Mouse (Mus musculus): ENCODE measurements around the gene Ifitm3. TPM values are rescaled to one million over a fixed set of nuclear protein-coding genes. Genes with fewer than 3 reads are reported as not detected.

Ifitm3 gene
- polyA plus RNA-seq, 2 experiments: 30.8 to 73.5 TPM

DNA sequence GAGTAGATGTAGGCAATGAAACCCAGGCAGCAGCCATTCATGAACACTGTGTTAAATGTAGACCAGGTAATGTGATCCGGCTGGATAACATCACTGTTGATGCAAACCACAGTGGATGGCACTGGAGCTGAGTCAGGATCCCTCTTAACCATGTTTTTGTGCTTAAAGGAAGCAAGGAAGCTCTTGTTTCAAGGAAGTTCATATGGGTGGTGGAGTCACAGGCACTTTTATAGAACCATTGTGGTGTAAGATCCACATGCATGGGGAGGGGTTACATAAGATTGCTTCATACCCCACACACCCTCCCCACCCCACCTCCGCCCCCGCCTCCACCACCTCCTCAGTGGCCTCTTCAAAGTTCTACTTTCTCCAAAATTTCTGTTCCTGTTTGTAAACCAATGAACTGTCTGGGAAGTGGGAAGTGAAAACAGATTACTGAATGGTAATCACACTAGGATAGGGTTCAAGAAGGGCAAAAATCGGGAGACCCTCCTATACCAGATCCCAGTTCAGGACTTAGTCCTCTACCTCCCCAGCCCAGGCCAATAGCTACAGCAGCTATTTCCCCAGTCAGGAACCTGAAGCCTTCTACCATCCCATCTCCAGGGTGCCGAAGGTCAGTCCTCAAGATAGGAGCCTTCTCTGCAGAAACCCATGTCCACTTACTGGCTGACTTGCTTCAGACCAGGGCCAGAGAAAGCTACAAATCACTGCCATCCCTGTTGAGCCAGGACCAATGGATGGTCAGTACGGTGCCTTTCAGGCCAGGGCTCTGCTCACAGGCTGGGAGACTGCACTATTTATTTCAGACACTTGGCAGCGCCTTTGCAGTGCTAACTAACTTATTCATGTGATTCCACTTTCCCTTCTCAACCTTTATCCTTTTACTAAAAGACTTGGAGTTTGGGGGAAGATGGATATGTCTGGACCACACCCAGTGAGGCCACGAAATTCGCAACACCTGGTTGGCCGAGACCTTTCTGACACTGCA, 6.4 kb upstream of the Ifitm3 start:
- H3K9me3 ChIP-seq (ENCODE audit: control insufficient read depth, low read length): no peaks in the 10 kb centered on the region
- no peaks in the 10 kb centered on the region for H3K36me3 ChIP-seq (replicated peaks; ENCODE audit: control insufficient read depth, insufficient read depth, low read depth)
- H3K9ac ChIP-seq (replicated peaks): no peak overlapping the region
- no peak for TF ChIP-seq CTCF (IDR thresholded peaks at IDR 0.05; ENCODE audit: low read depth)
- TF ChIP-seq EP300 (IDR thresholded peaks at IDR 0.05; ENCODE audit: low read depth): no peak
- DNase-seq (ENCODE audit: low read depth in 3 of 3, low spot score in 3 of 3) (no peak), ATAC-seq (ENCODE audit: insufficient read depth) (no peak)
- no peaks in the 10 kb centered on the region for H3K27me3 ChIP-seq (ENCODE audit: control insufficient read depth, insufficient read depth, low read length)
- no peak overlapping the region for H3K4me2 ChIP-seq (ENCODE audit: low read depth)
- H3K27ac ChIP-seq: no peak overlapping the region
- H3K4me1 ChIP-seq (replicated peaks; ENCODE audit: control insufficient read depth in 2 of 2, insufficient read depth in 2 of 2, low read length in 1 of 2): peaks cover 1 to 7% of the 10 kb centered on the region in 2 experiments; a peak in 3 of 4 replicates
- WGBS (ENCODE audit: insufficient replicate concordance): 69% methylated on average over 10 of the region's 10 CpGs
- no peak overlapping the region for H3K4me3 ChIP-seq (ENCODE audit: insufficient read depth in 1 of 2, low read depth in 2 of 2, low read length in 2 of 2)

DNA sequence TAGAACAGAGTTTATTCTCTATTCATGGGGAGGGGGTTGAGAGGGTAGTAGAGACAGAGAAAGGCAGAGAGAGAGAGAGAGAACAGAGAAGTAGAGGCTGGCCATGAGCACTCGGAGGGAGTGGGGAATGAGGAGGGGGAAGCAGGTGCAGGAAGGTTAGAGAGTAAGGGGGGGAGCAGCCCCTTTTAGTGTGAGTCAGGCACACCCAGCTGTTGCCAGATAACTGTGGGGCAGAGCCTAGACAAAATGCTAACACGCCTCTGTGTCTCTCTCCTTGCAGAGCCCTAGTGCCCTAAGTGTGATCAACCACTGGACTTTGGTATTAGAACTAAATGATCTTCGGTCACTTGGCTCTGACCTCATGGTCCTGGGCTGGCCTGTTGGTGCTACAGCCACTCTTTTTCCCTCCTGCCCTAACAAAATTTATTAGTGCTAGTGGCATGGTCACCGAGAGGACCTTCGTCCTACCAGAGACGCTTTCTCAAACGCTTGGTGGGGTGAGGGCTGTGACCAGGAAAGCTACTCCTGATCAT, 734 bp upstream of the Ifitm3 start:
- peak; percentile 17; the same call in 1 of the 2 replicates for ATAC-seq (ENCODE audit: insufficient read depth)
- Histone ChIP-seq H3K4me3 (ENCODE audit: insufficient read depth in 1 of 2, low read depth in 2 of 2, low read length in 2 of 2) (no peak overlapping the region), H3K9ac (replicated peaks) (no peak overlapping the region; the same call in 1 of the 2 replicates)

DNA sequence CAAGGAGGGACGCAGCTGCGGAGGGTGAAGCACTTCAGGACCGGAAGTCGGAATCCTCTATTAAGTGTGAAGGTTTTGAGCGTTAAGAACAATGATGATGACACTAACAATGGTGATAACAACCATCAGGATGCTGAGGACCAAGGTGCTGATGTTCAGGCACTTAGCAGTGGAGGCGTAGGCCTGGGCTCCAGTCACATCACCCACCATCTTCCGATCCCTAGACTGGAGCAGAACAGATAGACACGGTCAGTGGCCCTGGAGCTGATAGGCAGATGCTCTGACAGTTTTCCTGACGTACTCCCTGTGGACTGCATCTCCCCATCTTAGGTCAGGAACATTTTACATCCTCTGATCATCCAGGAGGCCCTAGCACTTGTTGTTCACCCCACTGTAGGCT, 905 bp downstream of the Ifitm3 start:
- 73% methylated on average over 9 of the region's 9 CpGs for WGBS (ENCODE audit: insufficient replicate concordance)
- DNase-seq (ENCODE audit: low read depth in 3 of 3, low spot score in 3 of 3): no peak
- peak overlapping the region; percentile 10 to 67; a peak in 3 of 4 replicates for H3K4me3 ChIP-seq (ENCODE audit: insufficient read depth in 1 of 2, low read depth in 2 of 2, low read length in 2 of 2)
- H3K9me3 ChIP-seq (ENCODE audit: control insufficient read depth, low read length): no peaks in the 10 kb centered on the region
- H3K4me1 ChIP-seq (replicated peaks; ENCODE audit: control insufficient read depth in 2 of 2, insufficient read depth in 2 of 2, low read length in 1 of 2): peaks cover 15 to 32% of the 10 kb centered on the region in 2 experiments
- H3K27ac ChIP-seq: no peak overlapping the region
- no peaks in the 10 kb centered on the region; the same call in 1 of the 2 replicates for H3K27me3 ChIP-seq (ENCODE audit: control insufficient read depth, insufficient read depth, low read length)
- no peak for ATAC-seq (ENCODE audit: insufficient read depth)
- no peaks in the 10 kb centered on the region for H3K36me3 ChIP-seq (replicated peaks; ENCODE audit: control insufficient read depth, insufficient read depth, low read depth)
- peak overlapping the region; percentile 63 for H3K4me2 ChIP-seq (ENCODE audit: low read depth)
- no peak overlapping the region for H3K9ac ChIP-seq (replicated peaks)
- TF ChIP-seq CTCF (IDR thresholded peaks at IDR 0.05; ENCODE audit: low read depth) (no peak), EP300 (IDR thresholded peaks at IDR 0.05; ENCODE audit: low read depth) (no peak)

More for the DNA sequence above, 734 bp upstream of the Ifitm3 start:
- peak overlapping the region; percentile 63 for H3K4me2 ChIP-seq (ENCODE audit: low read depth)
- no peaks in the 10 kb centered on the region for H3K9me3 ChIP-seq (ENCODE audit: control insufficient read depth, low read length)
- peaks cover 15 to 34% of the 10 kb centered on the region in 2 experiments for H3K4me1 ChIP-seq (replicated peaks; ENCODE audit: control insufficient read depth in 2 of 2, insufficient read depth in 2 of 2, low read length in 1 of 2)
- no peaks in the 10 kb centered on the region for H3K36me3 ChIP-seq (replicated peaks; ENCODE audit: control insufficient read depth, insufficient read depth, low read depth)
- 61% methylated on average over 7 of the region's 7 CpGs for WGBS (ENCODE audit: insufficient replicate concordance)
- H3K27me3 ChIP-seq (ENCODE audit: control insufficient read depth, insufficient read depth, low read length): no peaks in the 10 kb centered on the region; the same call in 1 of the 2 replicates
- no peak overlapping the region for H3K27ac ChIP-seq
- no peak for TF ChIP-seq CTCF (IDR thresholded peaks at IDR 0.05; ENCODE audit: low read depth)
- TF ChIP-seq EP300 (IDR thresholded peaks at IDR 0.05; ENCODE audit: low read depth): no peak
- DNase-seq (ENCODE audit: low read depth in 3 of 3, low spot score in 3 of 3): no peak

- H3K36me3 ChIP-seq (replicated peaks; ENCODE audit: control insufficient read depth, insufficient read depth, low read depth): no peaks in the 10 kb centered on the region
- peak overlapping the region in 1 of 2 experiments; percentile 12; a peak in 2 of 4 replicates for H3K4me3 ChIP-seq (ENCODE audit: insufficient read depth in 1 of 2, low read depth in 2 of 2, low read length in 2 of 2)
- H3K4me1 ChIP-seq (replicated peaks; ENCODE audit: control insufficient read depth in 2 of 2, insufficient read depth in 2 of 2, low read length in 1 of 2): peaks cover 15 to 32% of the 10 kb centered on the region in 2 experiments
- no peaks in the 10 kb centered on the region; the same call in 1 of the 2 replicates for H3K27me3 ChIP-seq (ENCODE audit: control insufficient read depth, insufficient read depth, low read length)
- TF ChIP-seq EP300 (IDR thresholded peaks at IDR 0.05; ENCODE audit: low read depth) (no peak), CTCF (IDR thresholded peaks at IDR 0.05; ENCODE audit: low read depth) (peak; percentile 92)
- peak; percentile 74 for ATAC-seq (ENCODE audit: insufficient read depth)
- H3K27ac ChIP-seq: no peak overlapping the region
- 6% methylated on average over 20 of the region's 20 CpGs for WGBS (ENCODE audit: insufficient replicate concordance)
- H3K9ac ChIP-seq (replicated peaks): no peak overlapping the region
- H3K9me3 ChIP-seq (ENCODE audit: control insufficient read depth, low read length): no peaks in the 10 kb centered on the region
- peak overlapping the region; percentile 52 for H3K4me2 ChIP-seq (ENCODE audit: low read depth)
- DNase-seq (ENCODE audit: low read depth in 3 of 3, low spot score in 3 of 3): peak; percentile 51 to 58 (median 55)
Observed at GRCm38 (mm10) chr7:141008938-141009660, 1.5 kb downstream of the Ifitm3 start.

Data from liver, embryonic 14.5 days (tissue).